ENCODE assay signal across 21 mouse cellular contexts in the genomic region with DNA sequence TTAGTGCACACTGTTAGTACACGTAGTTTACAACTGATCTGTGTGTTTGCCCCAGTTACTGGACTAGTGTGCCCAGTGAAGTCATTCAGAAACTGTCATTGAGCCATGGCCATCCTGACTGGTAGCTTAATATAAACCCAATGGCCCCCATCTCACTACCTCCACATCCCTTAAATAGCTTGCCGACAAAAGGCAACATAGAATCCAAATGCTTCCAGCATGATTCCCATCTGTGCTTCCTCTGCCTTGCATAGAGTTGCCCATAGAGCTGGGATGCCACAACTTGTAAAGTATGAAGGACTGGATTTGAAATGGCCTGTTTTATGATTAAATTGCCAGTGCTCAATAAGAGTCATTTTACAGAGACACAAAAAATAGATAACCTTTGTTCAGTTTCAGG.
DNase-seq lines count a peak whose midpoint lies in the region.
"Had no signal": no experiment of that assay in that cellular context is flagged by ENCODE, and none has a peak within 500 bp of the region (broad histone marks: within the 10 kb centered on the region; RNA-seq: fewer than 3 reads in every experiment).

No protein-coding gene starts in this region.

- H3K9me3 ChIP-seq in heart, embryonic 10.5 days: no peaks in the 10 kb centered on the region
- H3K9me3 ChIP-seq: embryonic facial prominence, embryonic 13.5 days; forebrain, embryonic 13.5 days; hindbrain, embryonic 12.5 days had no signal

- H3K36me3 ChIP-seq in heart, embryonic 10.5 days: no peaks in the 10 kb centered on the region
- H3K36me3 ChIP-seq: hindbrain, embryonic 12.5 days had no signal

- no peaks in the 10 kb centered on the region for H3K27me3 ChIP-seq in heart, embryonic 10.5 days (ENCODE audit: insufficient read depth, poor library complexity, severe bottlenecking)
- H3K27me3 ChIP-seq: CH12.LX; embryonic facial prominence, embryonic 13.5 days; forebrain, embryonic 13.5 days; hindbrain, embryonic 12.5 days; Patski had no signal

- peak; percentile 52 for DNase-seq in heart, adult 11 months
- no peak for DNase-seq in heart, embryonic 10.5 days (ENCODE audit: low spot score)
- peak; percentile 68 for DNase-seq in layer of hippocampus, adult 9-11 months
- no peak for DNase-seq in layer of hippocampus, postnatal 36 days
- peak; percentile 31 to 37 for DNase-seq in right cerebral cortex, adult 2 months (ENCODE audit: low spot score in 2 of 2)
- no peak for DNase-seq in right cerebral cortex, postnatal 14 days
- DNase-seq in gastrocnemius, adult 18-20 months (ENCODE audit: low spot score): no peak
- DNase-seq: adrenal gland, postnatal 14 days; cerebellum, adult 18-20 months; cerebellum, adult 9-11 months; cerebellum, postnatal 36 days; forebrain, postnatal 0 days; gastrocnemius, adult 2 months; gastrocnemius, postnatal 25 days; heart, postnatal 10 days; heart, postnatal 4 days had no signal

- H3K4me3 ChIP-seq in heart, embryonic 10.5 days: no peak overlapping the region
- H3K4me3 ChIP-seq: embryonic facial prominence, embryonic 13.5 days; forebrain, embryonic 13.5 days; gastrocnemius, adult 2 months; hindbrain, embryonic 12.5 days had no signal

- 90% methylated on average over 2 of the region's 2 CpGs for WGBS in heart, embryonic 10.5 days

- H3K27ac ChIP-seq in heart, embryonic 10.5 days: no peak overlapping the region
- H3K27ac ChIP-seq: embryonic facial prominence, embryonic 13.5 days; forebrain, embryonic 13.5 days; gastrocnemius, adult 2 months; hindbrain, embryonic 12.5 days had no signal

- no peaks in the 10 kb centered on the region for H3K4me1 ChIP-seq in heart, embryonic 10.5 days
- H3K4me1 ChIP-seq: embryonic facial prominence, embryonic 13.5 days; forebrain, embryonic 13.5 days; hindbrain, embryonic 12.5 days had no signal

Comparison
In these comparisons a context has a peak if more than half of its experiments do, and no peak if none do; other contexts are left out.
1. DNase-seq: peak in heart, adult 11 months (single experiment), layer of hippocampus, adult 9-11 months (single experiment) and right cerebral cortex, adult 2 months (2 of 2); none in heart, embryonic 10.5 days (single experiment), layer of hippocampus, postnatal 36 days (0 of 2), right cerebral cortex, postnatal 14 days (single experiment) and gastrocnemius, adult 18-20 months (single experiment).